Mouse (Mus musculus) spleen, adult 2 months (tissue): ENCODE data around the gene Slc12a4.

Source experiments
- CTCF ChIP-seq: fragments of 200-500 bp; IDR thresholded peaks from 2 replicates; pipeline ENCODE4 v1.5.1; 2011; ENCODE audit warnings: mild to moderate bottlenecking, inconsistent platforms; ENCODE audit not compliant: insufficient read depth, insufficient read length, insufficient replicate concordance; ENCODE audit errors: extremely low read depth
- POLR2A ChIP-seq: fragments of 200-500 bp; IDR thresholded peaks from 2 replicates; pipeline ENCODE4 v1.6.1; 2011; ENCODE audit warnings: low read depth, low read length, inconsistent platforms

- TF ChIP-seq CTCF: no peak
- no peak for TF ChIP-seq POLR2A
Observed at GRCm38 (mm10) chr8:105942542-105942941, 23.4 kb downstream of the Slc12a4 start.
